Mouse (Mus musculus) mammary gland, adult 2 months (tissue): ENCODE results near the gene Hspa14. TPM values are rescaled to one million over a fixed set of nuclear protein-coding genes. Genes with fewer than 3 reads are reported as not detected.

Experiments
- polyA plus RNA-seq: library from polyadenylated mRNA; depleted of rRNA; stranded (reverse); fragments of >200 nt; gene quantifications from 2 replicates; pipeline ENCODE4 v1.2.3, GENCODE M21; 2012; ENCODE audit warnings: low replicate concordance; rRNA removed

The Hspa14 gene
- polyA plus RNA-seq = 21.9 and 30.0 TPM in 2 replicates

GRCm38 (mm10) chr2:3512552-3513454 is at the start of gene Hspa14, which contains the start of the genes Gm45902 and Cdnf:
Gene Hspa14, minus strand, starts transcription at chr2:3512814.
Gene Gm45902, minus strand, starts transcription at chr2:3512790.
Gene Cdnf, plus strand, starts transcription at chr2:3513030.

DNA sequence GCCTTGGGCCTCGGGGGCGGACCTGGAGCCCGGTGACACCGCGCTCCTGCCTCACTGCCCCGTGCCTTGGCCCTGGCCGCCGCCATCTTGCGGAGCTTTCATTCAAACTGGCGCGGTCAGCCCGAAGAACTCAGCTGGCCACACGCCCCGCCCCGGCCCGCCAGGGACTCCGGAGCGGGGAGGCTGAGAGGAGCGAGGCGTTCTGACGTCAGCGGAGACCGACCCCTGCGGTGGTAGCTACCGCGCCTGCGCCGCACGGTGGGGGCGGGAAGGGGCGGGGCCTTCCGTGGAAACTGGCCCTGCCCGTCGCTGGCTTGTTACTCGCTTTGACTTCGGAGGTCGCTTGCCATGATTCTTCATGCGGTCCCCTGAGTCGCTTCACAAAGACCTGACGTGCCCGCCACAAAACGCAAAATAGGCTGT is 37.7 kb downstream of the Hspa14 start, which contains the start of gene Suv39h2:
Suv39h2 (minus strand) TSS at position 171 of the 423 bp plus-strand sequence.

Other genes with a start within 250 kb of the Hspa14 start
- 6.1 and 16.0 TPM in 2 replicates for gene Nmt2, start 228.6 kb downstream of the Hspa14 start, polyA plus RNA-seq
- gene Rpp38, start 180.2 kb downstream of the Hspa14 start, polyA plus RNA-seq = 2.7 and 6.3 TPM in 2 replicates
- gene Acbd7, start 176.6 kb downstream of the Hspa14 start, polyA plus RNA-seq = not detected in 2 replicates
- gene Olah, start 115.6 kb downstream of the Hspa14 start, polyA plus RNA-seq = not detected in 2 replicates
- gene Meig1, start 90.2 kb downstream of the Hspa14 start, polyA plus RNA-seq = not detected in 2 replicates
- gene Dclre1c, start 88.7 kb downstream of the Hspa14 start, polyA plus RNA-seq = 4.6 and 11.7 TPM in 2 replicates
- gene Suv39h2, start 37.8 kb downstream of the Hspa14 start, polyA plus RNA-seq = 0.32 and 0.90 TPM in 2 replicates
- gene Gm45902, start within 50 bp of the Hspa14 start, polyA plus RNA-seq = 1.4 and 1.6 TPM in 2 replicates
- gene Cdnf, start 216 bp upstream of the Hspa14 start, polyA plus RNA-seq = 0.65 and 3.9 TPM in 2 replicates
- 15.7 and 24.3 TPM in 2 replicates for gene Fam107b, start 57.7 kb upstream of the Hspa14 start, polyA plus RNA-seq